Mouse (Mus musculus): ENCODE measurements around the gene Tcte1.
A peak's percentile ranks its signal among the peaks of the same experiment; 100 is the strongest.

Tcte1 gene

GRCm38 (mm10) chr17:45515204-45515726 is 8.0 kb upstream of the Tcte1 start:
- no peak for DNase-seq (ENCODE audit: low spot score)

- DNase-seq (ENCODE audit: low spot score): no peak
Observed at GRCm38 (mm10) chr17:45515806-45516205, 7.4 kb upstream of the Tcte1 start.

GRCm38 (mm10) chr17:45516488-45516887 is 6.7 kb upstream of the Tcte1 start:
- DNase-seq (ENCODE audit: low spot score): peak; percentile 74

- DNase-seq (ENCODE audit: low spot score): no peak
Observed at GRCm38 (mm10) chr17:45517135-45517534, 6.1 kb upstream of the Tcte1 start.

- DNase-seq (ENCODE audit: low spot score): no peak
Observed at GRCm38 (mm10) chr17:45517549-45518215, 5.6 kb upstream of the Tcte1 start.

- no peak for DNase-seq (ENCODE audit: low spot score)
Observed at GRCm38 (mm10) chr17:45518766-45519475, 4.3 kb upstream of the Tcte1 start.

GRCm38 (mm10) chr17:45520136-45520535 is 3.1 kb upstream of the Tcte1 start:
- DNase-seq (ENCODE audit: low spot score): no peak

GRCm38 (mm10) chr17:45524961-45525360 is 1.7 kb downstream of the Tcte1 start:
- DNase-seq (ENCODE audit: low spot score): no peak

GRCm38 (mm10) chr17:45526571-45526970 is 3.3 kb downstream of the Tcte1 start:
- no peak for DNase-seq (ENCODE audit: low spot score)

- no peak for DNase-seq (ENCODE audit: low spot score)
Observed at GRCm38 (mm10) chr17:45530346-45530782, 7.1 kb downstream of the Tcte1 start.

GRCm38 (mm10) chr17:45532896-45533295 is 9.7 kb downstream of the Tcte1 start:
- DNase-seq (ENCODE audit: low spot score): no peak

- DNase-seq (ENCODE audit: low spot score): peak; percentile 39
Observed at GRCm38 (mm10) chr17:45536264-45536663, 13.0 kb downstream of the Tcte1 start.

GRCm38 (mm10) chr17:45538394-45538793 is 15.2 kb downstream of the Tcte1 start:
- DNase-seq (ENCODE audit: low spot score): no peak

- no peak for DNase-seq (ENCODE audit: low spot score)
Observed at GRCm38 (mm10) chr17:45539664-45540063, 16.4 kb downstream of the Tcte1 start.

- DNase-seq (ENCODE audit: low spot score): no peak
Observed at GRCm38 (mm10) chr17:45542129-45542528, 18.9 kb downstream of the Tcte1 start.

- DNase-seq (ENCODE audit: low spot score): no peak
Observed at GRCm38 (mm10) chr17:45542705-45543104, 19.5 kb downstream of the Tcte1 start.

- no peak for DNase-seq (ENCODE audit: low spot score)
Observed at GRCm38 (mm10) chr17:45543115-45543514, 19.9 kb downstream of the Tcte1 start.

GRCm38 (mm10) chr17:45544001-45544872 is 21.0 kb downstream of the Tcte1 start:
- DNase-seq (ENCODE audit: low spot score): no peak

GRCm38 (mm10) chr17:45544873-45545277 is 21.6 kb downstream of the Tcte1 start:
- no peak for DNase-seq (ENCODE audit: low spot score)

- DNase-seq (ENCODE audit: low spot score): no peak
Observed at GRCm38 (mm10) chr17:45545278-45545961, 22.2 kb downstream of the Tcte1 start.

GRCm38 (mm10) chr17:45546941-45547340 is 23.7 kb downstream of the Tcte1 start:
- DNase-seq (ENCODE audit: low spot score): no peak

All from ovary, postnatal 36 days (tissue).